Mouse (Mus musculus): ENCODE data around the gene Anxa11. TPM values are rescaled to one million over a fixed set of nuclear protein-coding genes. Genes with fewer than 3 reads are reported as not detected.
A peak's percentile ranks its signal among the peaks of the same experiment; 100 is the strongest.
"Not testable (repeated sequence)": the region's sequence is repeated elsewhere in the genome, so short reads cannot be mapped to it uniquely, and the experiment has no call there.

Gene Anxa11
- total RNA-seq, 4 experiments from 2014 or later = 79.8 to 88.1 (median 84.4) TPM

DNA sequence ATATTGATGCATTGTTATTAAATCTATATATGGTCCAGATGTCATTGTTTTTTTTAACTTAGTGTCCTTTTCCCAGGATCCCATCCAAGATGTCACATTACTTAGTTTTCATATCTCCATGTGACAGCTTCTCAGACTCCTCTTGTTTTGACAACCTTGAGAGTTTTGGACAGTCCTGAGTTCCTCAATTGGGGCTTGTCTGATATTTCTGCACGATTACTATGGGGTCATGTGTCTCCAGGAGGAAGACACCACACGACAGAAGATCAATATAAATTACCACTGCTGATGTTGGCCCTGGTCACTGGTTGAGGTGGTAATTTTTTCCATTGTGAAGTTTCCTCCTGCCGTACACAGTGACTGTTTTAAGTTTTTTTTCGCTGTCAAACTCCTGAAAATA is 377 bp upstream of the Anxa11 start:
- no peak for DNase-seq (ENCODE audit: low spot score)

DNA sequence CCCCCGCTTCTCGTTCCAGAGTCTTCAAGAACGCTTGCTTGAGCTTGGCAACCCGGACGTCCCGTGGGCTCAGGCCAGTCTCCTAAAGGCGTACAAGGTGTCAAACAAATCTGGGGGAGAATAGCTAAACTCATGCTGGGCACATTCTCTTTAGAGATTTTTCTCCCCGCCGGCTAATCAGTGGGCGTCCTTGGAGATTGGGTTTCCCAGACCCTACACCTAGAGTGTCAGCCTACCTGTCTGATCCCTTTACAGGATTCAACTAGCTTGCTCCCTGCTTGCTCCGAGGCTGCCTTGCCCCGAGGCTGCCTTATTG is 690 bp downstream of the Anxa11 start:
- DNase-seq (ENCODE audit: low spot score) = no peak

- DNase-seq (ENCODE audit: low spot score) = no peak
Observed at GRCm38 (mm10) chr14:25844372-25844771, 2.4 kb downstream of the Anxa11 start.

DNA sequence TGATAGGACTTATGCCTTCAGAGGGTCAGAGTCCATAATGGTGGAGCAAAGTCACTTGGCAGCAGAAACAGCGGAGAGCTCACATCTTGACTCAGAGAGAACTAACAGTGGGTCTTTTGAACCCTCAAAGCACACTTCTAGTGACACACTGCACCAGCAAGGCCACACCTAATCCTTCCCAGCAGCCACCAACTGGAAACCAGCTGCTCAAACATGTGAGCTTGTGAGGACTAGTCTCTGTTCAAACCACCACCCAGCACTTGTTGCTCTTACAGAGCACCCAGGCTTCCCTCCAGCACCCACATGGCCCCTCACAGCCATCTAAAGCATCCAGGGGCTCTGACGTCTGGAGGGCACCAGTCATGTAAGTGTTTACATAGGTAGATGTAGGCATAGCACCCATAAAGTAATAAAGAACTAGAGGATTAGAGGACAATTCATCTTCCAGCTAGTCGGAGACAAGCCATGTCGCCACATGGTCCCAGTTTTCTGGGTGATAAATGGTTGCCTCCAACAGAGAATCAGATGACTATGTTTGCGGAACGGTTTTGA is 4.0 kb downstream of the Anxa11 start:
- DNase-seq (ENCODE audit: low spot score) = no peak

DNA sequence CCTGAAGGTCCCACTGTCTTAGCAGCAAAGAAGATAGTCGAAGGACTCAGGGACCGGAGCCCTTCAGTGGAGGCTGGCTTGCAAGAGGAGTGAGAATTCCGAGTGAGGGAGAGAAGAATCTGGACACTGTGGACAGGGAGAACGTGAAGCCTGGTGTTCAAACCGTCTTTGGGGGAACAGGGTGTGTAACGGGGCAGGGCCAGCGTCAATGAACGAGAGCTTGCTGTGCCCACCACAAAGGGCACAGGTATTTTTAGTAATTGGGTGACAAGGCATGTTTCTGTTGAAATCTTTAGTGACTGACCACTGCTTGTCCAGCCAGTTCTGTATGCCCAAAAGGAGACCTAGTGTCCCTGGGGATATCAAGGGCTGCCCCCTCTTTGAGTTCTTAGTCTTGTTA is 4.6 kb downstream of the Anxa11 start:
- DNase-seq (ENCODE audit: low spot score) = no peak

- DNase-seq (ENCODE audit: low spot score) = no peak
Observed at GRCm38 (mm10) chr14:25847660-25848059, 5.7 kb downstream of the Anxa11 start.

DNA sequence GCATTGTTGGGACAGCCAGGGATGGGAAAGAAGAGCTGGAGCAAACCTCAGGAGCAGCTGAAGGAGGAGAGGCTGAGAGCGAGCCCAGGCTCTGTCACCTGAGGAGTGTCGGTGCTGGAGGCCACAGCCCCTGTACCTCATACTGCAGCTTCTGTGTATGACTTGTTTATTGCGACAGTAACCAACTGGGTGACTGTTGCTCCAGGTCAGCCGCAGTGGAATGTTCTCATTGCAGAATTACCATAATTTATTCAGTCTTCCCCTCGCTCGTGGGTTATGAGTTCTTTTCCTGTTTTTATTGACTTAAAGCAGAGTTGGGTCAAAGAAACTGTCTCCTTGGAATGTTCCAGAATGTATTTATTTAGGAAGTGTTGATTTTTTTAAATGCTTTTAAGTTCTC is 6.3 kb downstream of the Anxa11 start:
- no peak for DNase-seq (ENCODE audit: low spot score)

- not testable (repeated sequence) for DNase-seq (ENCODE audit: low spot score)
Observed at GRCm38 (mm10) chr14:25848708-25849107, 6.8 kb downstream of the Anxa11 start.

DNA sequence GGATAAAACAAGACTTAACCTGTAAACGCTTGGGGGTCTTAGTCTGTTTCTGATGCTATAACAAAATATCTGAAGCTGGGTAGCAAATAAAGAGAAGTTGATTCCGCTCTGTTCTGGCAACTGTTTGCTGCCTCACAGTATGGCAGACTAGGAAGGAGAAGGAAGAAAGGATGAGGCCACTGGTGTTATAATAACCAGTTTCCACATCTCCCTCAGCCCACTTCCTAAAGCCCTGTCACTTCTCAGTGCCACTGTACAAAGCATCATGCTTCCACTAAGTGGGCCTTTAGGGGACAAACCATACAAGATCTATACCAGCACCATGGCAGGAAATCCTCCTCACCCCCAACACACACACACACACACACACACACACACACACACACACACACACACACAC is 8.5 kb downstream of the Anxa11 start:
- DNase-seq (ENCODE audit: low spot score) = no peak

- no peak for DNase-seq (ENCODE audit: low spot score)
Observed at GRCm38 (mm10) chr14:25851189-25851588, 9.2 kb downstream of the Anxa11 start.

DNA sequence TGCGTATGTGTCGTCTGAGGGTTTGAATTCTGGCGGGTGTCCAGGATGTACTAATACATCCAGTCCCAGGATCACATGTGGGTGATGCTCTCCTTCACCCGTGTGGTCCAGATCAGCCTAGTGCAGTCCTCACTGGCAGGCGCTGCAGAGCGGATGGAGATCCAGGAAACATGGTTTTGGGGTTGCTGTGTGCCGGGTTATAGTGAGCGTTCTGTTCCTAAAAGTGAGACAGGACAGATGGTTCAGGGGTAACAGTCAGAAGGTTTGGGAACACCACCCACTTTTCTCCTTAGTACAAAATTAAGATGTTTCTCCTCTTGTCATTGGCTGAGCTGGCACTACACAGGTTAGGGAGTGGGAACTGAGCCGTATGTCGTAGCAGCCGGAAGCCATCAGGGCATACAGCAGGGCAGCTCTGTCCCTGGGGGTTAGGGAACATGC is 10.2 kb downstream of the Anxa11 start:
- DNase-seq (ENCODE audit: low spot score) = no peak

DNA sequence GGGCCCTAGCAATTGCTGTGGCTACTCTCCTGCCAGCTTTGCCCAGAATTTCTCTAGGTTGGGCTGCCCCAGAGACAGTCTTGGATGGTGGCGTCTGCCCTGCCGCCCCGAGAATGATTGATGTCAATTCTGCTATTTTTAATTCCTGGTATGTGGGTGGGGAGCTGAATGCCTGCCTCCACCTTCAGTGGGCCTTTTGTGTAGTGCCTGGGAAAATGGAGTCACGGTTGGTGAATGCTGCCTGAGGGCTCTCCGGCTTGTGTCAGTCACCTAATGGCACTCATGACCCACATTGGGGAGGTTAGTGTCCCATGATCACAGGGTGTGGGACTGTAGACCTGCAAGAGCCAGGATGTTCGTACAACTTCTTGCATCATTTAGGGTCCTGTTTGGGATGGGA is 11.3 kb downstream of the Anxa11 start:
- no peak for DNase-seq (ENCODE audit: low spot score)

- DNase-seq (ENCODE audit: low spot score) = peak; percentile 55
Observed at GRCm38 (mm10) chr14:25853717-25854452, 11.9 kb downstream of the Anxa11 start.

GRCm38 (mm10) chr14:25855241-25855885 is 13.4 kb downstream of the Anxa11 start:
- DNase-seq (ENCODE audit: low spot score) = no peak

- no peak for DNase-seq (ENCODE audit: low spot score)
Observed at GRCm38 (mm10) chr14:25857168-25857621, 15.2 kb downstream of the Anxa11 start.

DNA sequence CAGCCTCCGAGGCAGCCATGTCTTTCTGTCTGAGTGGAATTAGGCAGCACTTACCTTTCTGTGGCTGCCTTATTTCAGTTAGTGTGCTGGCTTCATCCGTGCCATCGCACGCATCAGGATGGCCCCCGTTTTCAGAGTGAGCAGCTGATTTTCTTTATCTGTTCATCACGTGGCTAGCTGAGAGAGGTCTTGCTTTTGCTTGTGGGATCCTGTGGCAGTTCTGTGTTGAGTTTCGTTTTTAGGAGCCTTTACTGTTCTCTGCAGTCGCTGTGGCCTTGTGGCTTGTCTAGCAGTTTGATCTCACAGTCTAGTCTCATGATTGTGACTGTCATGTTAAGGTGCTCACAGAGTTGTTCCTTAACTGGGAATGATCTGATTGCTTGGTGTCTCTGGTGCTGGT is 16.0 kb downstream of the Anxa11 start:
- no peak for DNase-seq (ENCODE audit: low spot score)

GRCm38 (mm10) chr14:25861771-25862530 is 20.0 kb downstream of the Anxa11 start:
- DNase-seq (ENCODE audit: low spot score) = no peak

GRCm38 (mm10) chr14:25863721-25864120 is 21.8 kb downstream of the Anxa11 start:
- no peak for DNase-seq (ENCODE audit: low spot score)

DNA sequence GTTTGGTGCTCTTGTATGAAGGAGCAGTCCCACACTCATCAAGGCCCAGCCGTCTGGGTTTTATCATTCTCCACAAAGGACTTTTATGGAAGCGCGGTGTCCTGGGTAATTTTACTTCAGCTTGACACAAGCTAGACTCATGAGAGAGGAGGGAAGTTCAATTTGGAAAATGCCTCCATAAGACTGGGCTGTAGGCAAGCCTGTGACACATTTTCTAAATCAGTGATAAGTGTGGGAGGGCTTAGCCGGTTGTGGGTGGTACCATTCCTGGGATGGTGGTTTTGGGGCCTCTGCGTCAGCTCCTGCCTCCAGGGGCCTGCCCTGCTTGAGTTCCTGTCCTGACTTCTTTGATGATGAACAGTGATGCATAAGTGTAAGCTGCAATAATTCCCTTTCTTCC is 23.3 kb downstream of the Anxa11 start:
- no peak for DNase-seq (ENCODE audit: low spot score)

DNA sequence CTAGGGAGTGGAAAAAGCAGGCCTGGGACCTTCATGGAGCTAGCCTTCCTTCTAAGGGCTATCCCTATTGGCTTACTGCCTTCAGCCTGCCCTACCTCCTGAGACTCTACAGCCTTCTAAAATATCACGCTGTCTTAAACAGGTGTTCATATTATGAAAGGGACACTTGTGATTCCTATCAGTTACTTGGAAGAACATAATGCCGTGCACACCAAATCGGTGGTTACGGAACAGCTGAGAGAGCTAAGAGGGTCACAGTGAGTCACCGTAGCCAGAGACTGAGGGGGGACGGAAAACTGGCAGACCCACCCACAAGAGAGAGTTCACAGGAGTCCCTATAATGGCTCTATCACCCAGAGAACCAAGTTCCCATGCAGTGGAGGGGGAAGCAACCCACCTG is 24.4 kb downstream of the Anxa11 start:
- DNase-seq (ENCODE audit: low spot score) = no peak

DNA sequence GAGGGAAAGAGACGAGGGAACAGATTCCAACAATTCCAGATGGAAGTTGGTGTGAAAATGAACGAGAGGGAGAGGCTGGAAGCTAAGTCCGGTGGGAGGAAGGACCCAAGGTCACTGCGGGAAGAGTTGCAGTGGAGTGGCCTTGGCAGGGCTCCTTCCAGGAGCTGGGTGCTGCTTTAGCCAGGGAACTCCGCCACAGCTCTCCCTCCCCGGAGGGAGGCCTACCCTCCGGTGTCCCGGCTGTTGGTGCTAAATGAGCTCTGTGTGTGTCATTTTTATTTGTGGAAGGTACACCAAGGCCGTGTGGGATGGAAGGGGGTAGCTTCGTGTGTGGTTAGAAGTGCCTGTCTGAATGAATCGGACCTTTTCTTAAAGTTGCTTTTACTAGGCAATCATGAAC is 24.9 kb downstream of the Anxa11 start:
- DNase-seq (ENCODE audit: low spot score) = peak; percentile 53

DNA sequence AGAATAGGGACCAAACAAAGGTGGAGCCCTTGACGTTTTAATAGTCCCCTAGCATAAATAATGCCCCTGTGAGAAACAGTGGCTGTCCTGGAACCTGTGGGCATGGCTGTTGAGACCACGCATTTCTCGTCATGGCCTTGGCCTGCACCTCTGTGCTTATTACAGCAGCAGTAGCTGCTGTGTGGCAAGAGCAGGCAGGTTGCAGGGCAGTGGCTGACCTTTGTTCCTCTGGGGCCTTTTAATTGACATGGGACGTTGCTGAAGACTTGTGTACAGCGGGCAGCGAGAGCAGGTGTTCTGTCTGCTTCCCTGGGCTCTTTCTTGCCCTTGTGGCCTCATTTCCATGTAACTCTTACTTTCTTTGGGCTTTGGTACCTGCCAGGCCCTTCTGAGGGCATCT is 25.9 kb downstream of the Anxa11 start:
- no peak for DNase-seq (ENCODE audit: low spot score)
